Mouse (Mus musculus): ENCODE results near the gene Socs2. TPM values are rescaled to one million over a fixed set of nuclear protein-coding genes. Genes with fewer than 3 reads are reported as not detected.
"Not testable (repeated sequence)": the region's sequence is repeated elsewhere in the genome, so short reads cannot be mapped to it uniquely, and the experiment has no call there.

Gene Socs2
- polyA plus RNA-seq, 1 experiment from 2014 or later, result 96.5 TPM

GRCm38 (mm10) chr10:95404774-95405173 is 12.2 kb downstream of the Socs2 start:
- no peaks in the 10 kb centered on the region for H3K27me3 ChIP-seq
- H3K4me3 ChIP-seq (replicated peaks), result no peak overlapping the region
- ATAC-seq, result no peak
- no peak overlapping the region for H3K27ac ChIP-seq
- H3K4me1 ChIP-seq (replicated peaks), result no peaks in the 10 kb centered on the region
- 85% methylated on average over 2 of the region's 2 CpGs for WGBS
- H3K4me2 ChIP-seq (replicated peaks), result no peak overlapping the region
- H3K9ac ChIP-seq (replicated peaks), result no peak overlapping the region
- no peaks in the 10 kb centered on the region for H3K36me3 ChIP-seq
- H3K9me3 ChIP-seq, result no peaks in the 10 kb centered on the region

- peaks cover 5% of the 10 kb centered on the region for H3K4me1 ChIP-seq (replicated peaks)
- no peaks in the 10 kb centered on the region for H3K9me3 ChIP-seq
- no peaks in the 10 kb centered on the region for H3K36me3 ChIP-seq
- H3K9ac ChIP-seq (replicated peaks), result no peak overlapping the region
- H3K4me2 ChIP-seq (replicated peaks), result no peak overlapping the region
- WGBS, result 61% methylated on average over 13 of the region's 13 CpGs
- H3K27ac ChIP-seq, result no peak overlapping the region
- no peak for ATAC-seq
- no peak overlapping the region for H3K4me3 ChIP-seq (replicated peaks)
- H3K27me3 ChIP-seq, result no peaks in the 10 kb centered on the region
Measured at GRCm38 (mm10) chr10:95399689-95400354, 17.2 kb downstream of the Socs2 start.

- 2% methylated on average over 15 of the region's 18 CpGs for WGBS
- peak overlapping the region; percentile 69 for H3K9ac ChIP-seq (replicated peaks)
Measured at GRCm38 (mm10) chr10:95398489-95398888, 18.5 kb downstream of the Socs2 start.

GRCm38 (mm10) chr10:95397191-95397835 is 19.7 kb downstream of the Socs2 start:
- Histone ChIP-seq H3K4me1 (replicated peaks) (peaks cover 5% of the 10 kb centered on the region), H3K27me3 (no peaks in the 10 kb centered on the region), H3K9me3 (no peaks in the 10 kb centered on the region), H3K36me3 (no peaks in the 10 kb centered on the region), H3K27ac (no peak overlapping the region), H3K9ac (replicated peaks) (no peak overlapping the region), H3K4me3 (replicated peaks) (no peak overlapping the region), H3K4me2 (replicated peaks) (no peak overlapping the region)
- ATAC-seq, result no peak
- WGBS, result 36% methylated on average over 7 of the region's 7 CpGs

More at GRCm38 (mm10) chr10:95398489-95398888, 18.5 kb downstream of the Socs2 start:
- no peak overlapping the region for H3K27ac ChIP-seq
- H3K9me3 ChIP-seq, result no peaks in the 10 kb centered on the region
- peak overlapping the region; percentile 74 for H3K4me2 ChIP-seq (replicated peaks)
- ATAC-seq, result peak; percentile 63
- peak overlapping the region; percentile 39 for H3K4me3 ChIP-seq (replicated peaks)
- no peaks in the 10 kb centered on the region for H3K27me3 ChIP-seq
- H3K4me1 ChIP-seq (replicated peaks), result peaks cover 5% of the 10 kb centered on the region
- no peaks in the 10 kb centered on the region for H3K36me3 ChIP-seq

GRCm38 (mm10) chr10:95396356-95396755 is 20.6 kb downstream of the Socs2 start:
- Histone ChIP-seq H3K27ac (no peak overlapping the region), H3K9ac (replicated peaks) (no peak overlapping the region), H3K4me1 (replicated peaks) (peaks cover 5% of the 10 kb centered on the region), H3K27me3 (no peaks in the 10 kb centered on the region), H3K36me3 (no peaks in the 10 kb centered on the region), H3K4me3 (replicated peaks) (no peak overlapping the region), H3K4me2 (replicated peaks) (no peak overlapping the region), H3K9me3 (no peaks in the 10 kb centered on the region)
- no peak for ATAC-seq
- WGBS, result 83% methylated on average over 8 of the region's 8 CpGs

- WGBS, result 57% methylated on average over 25 of the region's 25 CpGs
Measured at GRCm38 (mm10) chr10:95394819-95395812, 21.9 kb downstream of the Socs2 start.

GRCm38 (mm10) chr10:95392073-95392472 is 24.9 kb downstream of the Socs2 start:
- H3K4me1 ChIP-seq (replicated peaks), result no peaks in the 10 kb centered on the region
- H3K4me2 ChIP-seq (replicated peaks), result no peak overlapping the region
- WGBS, result 76% methylated on average over 8 of the region's 8 CpGs
- no peaks in the 10 kb centered on the region for H3K36me3 ChIP-seq
- no peak overlapping the region for H3K4me3 ChIP-seq (replicated peaks)
- no peak overlapping the region for H3K27ac ChIP-seq
- no peak for ATAC-seq
- H3K9ac ChIP-seq (replicated peaks), result no peak overlapping the region
- no peaks in the 10 kb centered on the region for H3K27me3 ChIP-seq
- H3K9me3 ChIP-seq, result no peaks in the 10 kb centered on the region

More at GRCm38 (mm10) chr10:95394819-95395812, 21.9 kb downstream of the Socs2 start:
- no peaks in the 10 kb centered on the region for H3K36me3 ChIP-seq
- no peak overlapping the region for H3K27ac ChIP-seq
- no peaks in the 10 kb centered on the region for H3K9me3 ChIP-seq
- peaks cover 5% of the 10 kb centered on the region for H3K4me1 ChIP-seq (replicated peaks)
- no peak for ATAC-seq
- no peak overlapping the region for H3K4me2 ChIP-seq (replicated peaks)
- H3K27me3 ChIP-seq, result no peaks in the 10 kb centered on the region
- no peak overlapping the region for H3K4me3 ChIP-seq (replicated peaks)
- no peak overlapping the region for H3K9ac ChIP-seq (replicated peaks)

GRCm38 (mm10) chr10:95390871-95391270 is 26.1 kb downstream of the Socs2 start:
- no peak for ATAC-seq
- 95% methylated on average over 9 of the region's 9 CpGs for WGBS
- no peaks in the 10 kb centered on the region for H3K4me1 ChIP-seq (replicated peaks)

GRCm38 (mm10) chr10:95389805-95390204 is 27.2 kb downstream of the Socs2 start:
- not testable (repeated sequence) for H3K27me3 ChIP-seq; H3K4me2 ChIP-seq (replicated peaks); H3K36me3 ChIP-seq; H3K27ac ChIP-seq; H3K9me3 ChIP-seq; H3K9ac ChIP-seq (replicated peaks); H3K4me1 ChIP-seq (replicated peaks); H3K4me3 ChIP-seq (replicated peaks); ATAC-seq
- 94% methylated on average over 5 of the region's 5 CpGs for WGBS

More at GRCm38 (mm10) chr10:95390871-95391270, 26.1 kb downstream of the Socs2 start:
- Histone ChIP-seq H3K4me3 (replicated peaks) (no peak overlapping the region), H3K4me2 (replicated peaks) (no peak overlapping the region), H3K27ac (no peak overlapping the region), H3K27me3 (no peaks in the 10 kb centered on the region), H3K36me3 (no peaks in the 10 kb centered on the region), H3K9ac (replicated peaks) (no peak overlapping the region), H3K9me3 (no peaks in the 10 kb centered on the region)

GRCm38 (mm10) chr10:95388821-95389477 is 28.0 kb downstream of the Socs2 start:
- Histone ChIP-seq H3K4me3 (replicated peaks) (no peak overlapping the region), H3K36me3 (no peaks in the 10 kb centered on the region), H3K9me3 (no peaks in the 10 kb centered on the region), H3K27me3 (no peaks in the 10 kb centered on the region), H3K9ac (replicated peaks) (no peak overlapping the region), H3K4me2 (replicated peaks) (no peak overlapping the region), H3K27ac (no peak overlapping the region), H3K4me1 (replicated peaks) (no peaks in the 10 kb centered on the region)
- WGBS, result 87% methylated on average over 23 of the region's 23 CpGs
- no peak for ATAC-seq

- 91% methylated on average over 6 of the region's 6 CpGs for WGBS
- no peak overlapping the region for H3K27ac ChIP-seq
Measured at GRCm38 (mm10) chr10:95386527-95386926, 30.5 kb downstream of the Socs2 start.

More at GRCm38 (mm10) chr10:95386527-95386926, 30.5 kb downstream of the Socs2 start:
- ATAC-seq, result no peak
- H3K4me1 ChIP-seq (replicated peaks), result no peaks in the 10 kb centered on the region
- H3K36me3 ChIP-seq, result no peaks in the 10 kb centered on the region
- no peak overlapping the region for H3K4me2 ChIP-seq (replicated peaks)
- H3K9me3 ChIP-seq, result no peaks in the 10 kb centered on the region
- no peaks in the 10 kb centered on the region for H3K27me3 ChIP-seq
- no peak overlapping the region for H3K4me3 ChIP-seq (replicated peaks)
- H3K9ac ChIP-seq (replicated peaks), result no peak overlapping the region
